Mouse (Mus musculus) bone marrow, adult 2 months (tissue): ENCODE measurements around the gene Sema6b.

Source experiments
- CTCF ChIP-seq: fragments of 200-500 bp; IDR thresholded peaks from 2 replicates; pipeline ENCODE4 v1.5.1; 2011; ENCODE audit warnings: low read length, control low read depth; ENCODE audit not compliant: control insufficient read depth, insufficient read depth
- POLR2A ChIP-seq: fragments of 200-500 bp; IDR thresholded peaks from 2 replicates; pipeline ENCODE4 v1.6.1; 2011; ENCODE audit warnings: low read depth, mild to moderate bottlenecking, control low read depth, low read length, borderline replicate concordance; ENCODE audit not compliant: control insufficient read depth

DNA sequence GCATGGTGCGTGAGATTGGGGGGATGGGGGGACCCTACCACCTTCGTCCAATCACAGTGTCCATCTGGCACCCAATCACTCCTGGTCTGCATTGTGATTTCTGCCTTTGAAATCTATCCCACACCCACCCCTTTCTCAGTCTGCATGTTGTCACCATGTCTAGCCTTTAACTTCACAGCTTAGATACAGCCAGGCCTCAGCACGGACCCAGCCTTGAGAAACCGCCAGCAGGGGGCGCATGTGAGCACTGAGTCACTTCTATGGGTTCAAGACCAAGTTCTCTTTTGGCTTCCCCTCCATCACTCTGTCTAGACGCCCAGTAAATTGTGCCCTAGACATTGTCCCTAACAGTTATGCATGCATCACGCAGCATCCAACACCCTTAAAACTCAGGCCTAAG is 8.3 kb downstream of the Sema6b start:
- TF ChIP-seq CTCF (peak; percentile 83), POLR2A (no peak)
